Mouse (Mus musculus): Measurements from ENCODE around the gene Opcml. TPM values are rescaled to one million over a fixed set of nuclear protein-coding genes. Genes with fewer than 3 reads are reported as not detected.
A peak's percentile ranks its signal among the peaks of the same experiment; 100 is the strongest.

Opcml gene
- polyA plus RNA-seq, 1 experiment from 2014 or later = 13.5 TPM

DNA sequence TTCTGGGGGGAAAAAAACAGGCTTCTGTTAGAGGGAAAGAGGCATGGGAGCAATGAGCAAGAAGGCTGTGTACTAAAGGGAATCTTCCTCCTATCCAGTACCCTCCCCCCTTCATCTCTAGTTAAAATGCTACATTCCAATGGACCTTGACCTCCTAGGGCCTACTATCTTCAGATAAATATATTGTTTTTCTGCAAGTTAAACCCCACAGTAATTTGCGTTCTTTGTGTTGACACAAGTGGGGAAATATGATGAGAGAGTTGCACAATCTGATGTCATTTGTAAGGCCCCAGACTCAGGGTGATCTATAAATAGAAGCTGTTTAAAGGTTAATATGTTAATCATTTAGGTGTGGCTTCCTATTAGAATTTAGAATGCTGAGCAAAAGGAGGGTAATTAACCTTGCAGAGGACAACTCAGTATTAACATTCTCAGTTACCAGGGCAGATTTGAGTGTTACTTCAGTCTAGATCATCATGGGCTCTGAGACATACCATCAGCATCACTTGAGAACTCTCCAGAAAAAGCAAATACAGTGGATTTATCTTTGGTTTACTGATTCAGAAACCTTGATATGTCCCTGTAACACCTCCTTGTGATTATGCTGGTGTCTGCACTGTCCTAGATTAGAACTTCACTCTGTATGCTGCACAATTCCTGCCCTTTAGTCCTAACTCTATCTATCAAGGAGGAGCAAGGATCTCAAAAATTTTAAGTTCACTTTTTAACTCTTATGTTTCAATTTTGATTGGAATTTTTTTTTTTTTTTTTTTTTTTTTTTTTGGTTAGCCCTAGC is 762.0 kb downstream of the Opcml start:
- Histone ChIP-seq H3K36me3 (no peaks in the 10 kb centered on the region), H3K9me3 (no peaks in the 10 kb centered on the region), H3K4me1 (replicated peaks) (0 out of 2 replicates have a peak, but pooled peaks cover 6% of the 10 kb centered on the region), H3K27me3 (no peaks in the 10 kb centered on the region), H3K27ac (replicated peaks) (no peak overlapping the region), H3K4me3 (no peak overlapping the region), H3K9ac (no peak overlapping the region), H3K4me2 (no peak overlapping the region)
- no peak for ATAC-seq (ENCODE audit: low read depth)
- WGBS = 81% methylated on average over 1 of the region's 1 CpGs

DNA sequence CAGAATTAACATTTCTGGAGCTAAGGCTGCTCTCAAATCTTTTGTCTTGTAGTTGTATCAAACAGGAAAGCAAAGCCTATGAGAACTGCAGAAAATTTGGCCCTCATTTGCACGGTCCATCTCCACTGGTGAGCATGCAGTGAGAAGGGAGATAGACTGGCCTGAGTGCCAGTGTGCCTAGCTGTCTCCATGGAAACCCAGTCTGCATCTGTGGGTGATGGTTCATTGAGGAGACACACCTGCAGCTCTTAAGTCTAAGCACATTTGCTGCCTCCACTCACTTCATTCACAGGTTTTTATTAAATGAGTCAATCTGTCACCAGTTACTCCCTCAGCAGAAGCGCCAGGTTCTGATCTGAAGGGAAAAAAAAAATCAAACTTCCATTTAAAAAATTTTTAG is 768.1 kb downstream of the Opcml start:
- H3K4me1 ChIP-seq (replicated peaks) = peaks cover 16% of the 10 kb centered on the region
- 86% methylated on average over 2 of the region's 2 CpGs for WGBS

DNA sequence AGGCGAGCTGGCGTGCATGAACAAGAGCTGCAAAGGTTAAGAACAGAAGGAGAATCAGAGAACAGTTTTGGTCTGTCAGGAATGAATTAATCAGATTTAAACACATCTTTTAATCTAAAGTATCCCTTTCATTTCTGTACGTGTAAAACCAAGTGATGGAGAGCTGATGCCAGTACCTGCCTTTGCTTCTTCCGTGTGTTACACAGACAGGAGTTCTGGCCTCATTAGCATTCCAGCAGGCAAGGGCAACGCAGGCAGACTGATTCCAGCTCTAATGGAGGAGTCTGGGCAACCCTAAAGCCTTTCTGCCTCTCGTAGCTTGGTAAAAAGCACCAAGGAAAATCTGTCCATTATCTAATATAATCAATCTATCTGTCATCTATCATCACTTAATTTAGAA is 771.2 kb downstream of the Opcml start:
- H3K36me3 ChIP-seq = no peaks in the 10 kb centered on the region
- WGBS = 40% methylated on average over 6 of the region's 6 CpGs
- H3K27me3 ChIP-seq = no peaks in the 10 kb centered on the region
- H3K27ac ChIP-seq (replicated peaks) = no peak overlapping the region; the same call in 1 of the 2 replicates
- no peak overlapping the region for H3K4me3 ChIP-seq
- peaks cover 19% of the 10 kb centered on the region for H3K4me1 ChIP-seq (replicated peaks)
- no peak for ATAC-seq (ENCODE audit: low read depth)
- no peak overlapping the region for H3K9ac ChIP-seq
- H3K9me3 ChIP-seq = no peaks in the 10 kb centered on the region
- no peak overlapping the region for H3K4me2 ChIP-seq

More for the DNA sequence above, 768.1 kb downstream of the Opcml start:
- Histone ChIP-seq H3K9me3 (no peaks in the 10 kb centered on the region), H3K36me3 (no peaks in the 10 kb centered on the region), H3K27me3 (no peaks in the 10 kb centered on the region), H3K9ac (no peak overlapping the region), H3K4me3 (no peak overlapping the region), H3K4me2 (no peak overlapping the region), H3K27ac (replicated peaks) (no peak overlapping the region)
- ATAC-seq (ENCODE audit: low read depth) = no peak

DNA sequence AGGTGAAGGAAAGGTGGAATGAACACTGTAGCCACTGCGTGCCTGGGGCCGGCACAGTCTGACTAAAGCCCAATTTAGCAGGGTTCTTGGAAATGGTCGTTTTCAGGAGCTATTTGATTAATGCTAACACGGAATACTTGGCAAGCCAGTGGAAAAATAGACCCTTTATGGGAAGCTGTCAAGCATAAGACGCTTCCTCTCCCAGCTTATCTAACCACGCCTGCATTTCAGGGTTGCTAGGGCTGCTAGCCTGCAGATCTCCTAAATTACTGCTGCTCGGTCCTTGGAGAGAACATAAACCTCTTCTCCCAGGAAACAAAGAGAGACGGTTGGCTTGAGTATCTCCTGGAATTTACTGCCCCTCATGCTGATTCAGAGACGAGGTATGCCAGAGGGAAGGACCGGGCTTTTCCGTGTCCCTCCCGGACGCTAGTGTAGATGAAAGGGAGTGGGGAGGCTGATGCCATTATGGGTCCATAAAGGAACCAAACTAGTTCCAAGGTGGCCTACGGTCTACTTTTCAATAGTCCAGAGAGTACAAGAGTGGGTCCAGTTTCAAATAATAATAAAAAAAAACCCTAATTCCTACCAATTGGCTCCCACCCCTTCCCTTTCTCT is 772.6 kb downstream of the Opcml start:
- Histone ChIP-seq H3K4me1 (replicated peaks) (peaks cover 19% of the 10 kb centered on the region), H3K36me3 (no peaks in the 10 kb centered on the region), H3K4me3 (no peak overlapping the region), H3K27me3 (no peaks in the 10 kb centered on the region), H3K4me2 (peak overlapping the region; percentile 13; the same call in 1 of the 2 replicates), H3K9ac (no peak overlapping the region), H3K27ac (replicated peaks) (peak overlapping the region; percentile 49), H3K9me3 (no peaks in the 10 kb centered on the region)
- WGBS = 13% methylated on average over 14 of the region's 14 CpGs
- ATAC-seq (ENCODE audit: low read depth) = peak; percentile 23; the same call in 1 of the 2 replicates

DNA sequence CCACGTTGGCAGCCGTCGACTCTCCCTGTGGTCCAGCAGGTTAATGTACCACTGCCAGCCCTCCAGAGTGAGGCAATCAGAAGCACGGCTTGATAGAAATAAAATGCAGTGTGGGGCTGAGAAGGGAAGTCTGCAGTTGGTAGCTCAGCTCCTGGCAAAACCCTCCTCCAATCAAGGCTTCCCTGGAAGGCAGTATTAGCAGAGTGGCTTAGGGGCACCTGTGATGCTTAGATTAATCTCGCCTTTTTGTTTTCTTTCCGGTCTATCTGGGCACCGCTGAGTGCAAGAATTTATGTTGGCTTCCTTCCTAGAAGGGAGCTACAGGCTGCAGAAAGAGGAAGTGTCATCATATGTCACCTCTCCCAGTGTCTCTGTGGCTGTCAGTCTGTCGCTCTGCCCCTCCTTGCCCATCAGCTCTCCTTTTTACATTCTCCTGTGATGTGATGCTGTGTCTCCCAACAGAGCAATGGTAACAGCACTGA is 778.5 kb downstream of the Opcml start:
- H3K4me3 ChIP-seq = no peak overlapping the region
- no peak for ATAC-seq (ENCODE audit: low read depth)

DNA sequence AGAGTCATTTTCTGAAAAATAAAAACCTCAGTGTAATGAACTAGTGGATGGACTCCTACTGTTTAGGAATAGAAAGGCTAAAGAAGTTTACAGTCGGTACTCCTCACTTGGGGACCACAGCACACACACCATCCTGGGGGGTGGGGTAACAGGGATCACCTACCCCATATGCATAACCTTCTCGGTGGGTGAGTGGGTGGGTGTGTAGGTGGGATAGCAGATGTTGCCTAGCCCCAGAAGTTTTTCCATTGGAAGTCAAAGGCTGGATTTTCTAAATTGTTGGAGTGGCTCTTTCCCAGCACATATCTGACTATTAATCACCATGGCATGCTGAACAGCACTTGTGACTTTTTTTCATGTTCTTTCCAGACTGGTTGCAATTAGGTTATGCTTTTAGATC is 779.2 kb downstream of the Opcml start:
- Histone ChIP-seq H3K4me3 (no peak overlapping the region), H3K27ac (replicated peaks) (no peak overlapping the region)

More for the DNA sequence above, 778.5 kb downstream of the Opcml start:
- H3K9me3 ChIP-seq = no peaks in the 10 kb centered on the region
- H3K4me1 ChIP-seq (replicated peaks) = peaks cover 35% of the 10 kb centered on the region
- no peak overlapping the region for H3K9ac ChIP-seq
- H3K27ac ChIP-seq (replicated peaks) = peak overlapping the region; percentile 46; the same call in 1 of the 2 replicates
- H3K4me2 ChIP-seq = no peak overlapping the region
- H3K27me3 ChIP-seq = no peaks in the 10 kb centered on the region
- 25% methylated on average over 8 of the region's 8 CpGs for WGBS
- H3K36me3 ChIP-seq = no peaks in the 10 kb centered on the region

DNA sequence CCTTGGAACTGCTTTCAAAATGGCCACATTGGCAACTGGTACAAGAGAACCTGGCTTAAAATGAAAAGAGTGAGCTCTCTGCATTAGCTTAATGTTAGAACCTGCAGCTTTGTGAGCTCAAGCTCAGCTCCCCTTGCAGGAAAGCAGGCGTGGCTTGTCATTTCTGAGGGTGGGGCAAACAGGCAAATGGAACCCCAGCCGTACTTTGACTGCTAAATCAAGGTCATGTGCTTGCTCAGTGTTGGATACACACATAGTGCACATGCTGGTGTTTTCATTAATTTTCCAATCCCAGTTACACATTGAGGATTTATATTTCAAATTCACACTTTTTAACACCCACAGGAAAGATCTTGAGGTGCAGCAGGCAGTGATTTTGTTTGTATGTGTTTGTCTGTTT is 781.1 kb downstream of the Opcml start:
- no peak overlapping the region for H3K4me3 ChIP-seq
- no peak overlapping the region for H3K9ac ChIP-seq
- no peak for ATAC-seq (ENCODE audit: low read depth)
- no peak overlapping the region for H3K4me2 ChIP-seq
- H3K27ac ChIP-seq (replicated peaks) = 0 out of 2 replicates have a peak overlapping the region, but pooled peaks have one; percentile 23
- 66% methylated on average over 2 of the region's 2 CpGs for WGBS
- no peaks in the 10 kb centered on the region for H3K9me3 ChIP-seq
- no peaks in the 10 kb centered on the region for H3K27me3 ChIP-seq
- peaks cover 35% of the 10 kb centered on the region for H3K4me1 ChIP-seq (replicated peaks)
- no peaks in the 10 kb centered on the region for H3K36me3 ChIP-seq

More for the DNA sequence above, 779.2 kb downstream of the Opcml start:
- Histone ChIP-seq H3K27me3 (no peaks in the 10 kb centered on the region), H3K9ac (no peak overlapping the region), H3K4me1 (replicated peaks) (peaks cover 35% of the 10 kb centered on the region), H3K4me2 (no peak overlapping the region), H3K9me3 (no peaks in the 10 kb centered on the region), H3K36me3 (no peaks in the 10 kb centered on the region)
- WGBS = 38% methylated on average over 2 of the region's 2 CpGs
- no peak for ATAC-seq (ENCODE audit: low read depth)

DNA sequence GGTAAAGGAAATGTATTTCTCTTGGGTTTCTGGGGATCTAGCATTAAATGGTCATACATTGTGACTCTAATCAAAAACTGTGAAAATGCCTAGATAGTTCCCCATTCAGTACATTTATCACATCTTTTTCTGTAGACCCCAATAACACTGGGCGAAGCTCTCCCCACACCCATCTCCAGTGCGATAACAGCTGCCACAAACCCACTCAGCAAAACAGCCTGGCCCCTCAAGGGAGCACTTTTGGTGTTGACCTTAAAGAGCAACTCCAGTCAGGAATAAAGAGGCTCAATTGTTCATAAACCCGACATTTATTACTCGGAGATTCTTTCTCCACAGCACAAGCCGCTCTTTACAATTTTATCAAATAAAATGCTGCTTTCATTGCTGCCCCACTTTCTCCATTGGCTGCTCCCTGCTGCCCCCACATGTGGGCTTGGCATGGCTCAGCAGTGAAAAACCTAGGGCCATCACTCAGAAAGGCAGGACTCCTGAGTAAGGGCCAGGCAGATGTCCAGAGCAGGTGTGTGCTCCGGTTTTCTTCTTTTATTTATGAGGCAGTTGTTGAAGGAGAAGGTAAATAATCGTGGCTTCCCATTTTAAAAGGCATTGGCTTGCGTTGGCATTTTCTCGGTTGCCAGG is 781.7 kb downstream of the Opcml start:
- H3K36me3 ChIP-seq = no peaks in the 10 kb centered on the region
- ATAC-seq (ENCODE audit: low read depth) = peak; percentile 54; the same call in 1 of the 2 replicates
- H3K4me3 ChIP-seq = no peak overlapping the region
- 31% methylated on average over 9 of the region's 9 CpGs for WGBS
- peaks cover 35% of the 10 kb centered on the region for H3K4me1 ChIP-seq (replicated peaks)
- no peaks in the 10 kb centered on the region for H3K9me3 ChIP-seq
- H3K9ac ChIP-seq = no peak overlapping the region
- H3K4me2 ChIP-seq = no peak overlapping the region
- H3K27ac ChIP-seq (replicated peaks) = 0 out of 2 replicates have a peak overlapping the region, but pooled peaks have one; percentile 23
- H3K27me3 ChIP-seq = no peaks in the 10 kb centered on the region

DNA sequence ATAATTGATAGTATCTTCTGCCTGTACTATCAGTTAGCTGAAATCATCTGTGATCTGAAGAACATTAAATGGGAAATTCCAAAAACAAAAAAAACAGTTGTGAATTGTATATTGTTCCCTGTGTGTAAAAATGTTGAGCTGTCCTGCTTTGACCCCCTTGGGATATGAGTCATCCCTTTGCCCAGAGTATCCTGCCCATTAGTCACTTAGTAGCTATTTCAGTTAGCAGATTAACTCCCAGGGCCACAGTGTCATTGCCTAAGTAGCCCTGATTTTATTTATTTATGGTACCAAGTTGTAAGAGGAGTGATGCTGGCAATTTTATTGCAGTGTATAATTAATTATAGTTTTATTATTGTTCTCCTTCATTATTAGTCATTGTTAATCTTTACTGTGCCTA is 788.2 kb downstream of the Opcml start:
- Histone ChIP-seq H3K4me3 (no peak overlapping the region), H3K27ac (replicated peaks) (no peak overlapping the region), H3K27me3 (no peaks in the 10 kb centered on the region), H3K9me3 (no peaks in the 10 kb centered on the region), H3K4me2 (no peak overlapping the region), H3K4me1 (replicated peaks) (no peaks in the 10 kb centered on the region), H3K9ac (no peak overlapping the region), H3K36me3 (no peaks in the 10 kb centered on the region)
- no peak for ATAC-seq (ENCODE audit: low read depth)

DNA sequence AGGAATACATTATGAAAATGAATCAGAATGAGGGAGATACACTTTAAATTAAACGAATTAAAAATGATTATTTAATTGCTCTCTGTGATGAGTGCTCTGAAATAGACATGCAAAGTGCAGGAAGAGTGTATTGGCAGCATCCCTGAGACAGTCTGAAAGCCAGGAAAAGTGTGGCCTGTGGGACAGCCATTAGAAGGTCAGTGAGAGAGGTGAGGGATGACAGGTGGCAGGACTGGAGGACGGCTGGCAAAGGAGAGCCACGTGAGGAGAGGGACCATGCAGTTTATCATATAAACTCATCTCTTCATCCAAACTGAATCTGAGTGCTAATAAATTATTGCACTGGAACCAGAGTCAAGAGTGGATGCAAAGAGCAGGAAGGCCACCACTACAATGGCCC is 796.7 kb downstream of the Opcml start:
- 71% methylated on average over 3 of the region's 3 CpGs for WGBS
- no peak overlapping the region for H3K9ac ChIP-seq
- H3K27me3 ChIP-seq = no peaks in the 10 kb centered on the region
- no peak overlapping the region for H3K27ac ChIP-seq (replicated peaks)
- no peak overlapping the region for H3K4me3 ChIP-seq
- no peak for ATAC-seq (ENCODE audit: low read depth)
- no peak overlapping the region for H3K4me2 ChIP-seq
- no peaks in the 10 kb centered on the region for H3K4me1 ChIP-seq (replicated peaks)
- no peaks in the 10 kb centered on the region for H3K36me3 ChIP-seq
- no peaks in the 10 kb centered on the region for H3K9me3 ChIP-seq

DNA sequence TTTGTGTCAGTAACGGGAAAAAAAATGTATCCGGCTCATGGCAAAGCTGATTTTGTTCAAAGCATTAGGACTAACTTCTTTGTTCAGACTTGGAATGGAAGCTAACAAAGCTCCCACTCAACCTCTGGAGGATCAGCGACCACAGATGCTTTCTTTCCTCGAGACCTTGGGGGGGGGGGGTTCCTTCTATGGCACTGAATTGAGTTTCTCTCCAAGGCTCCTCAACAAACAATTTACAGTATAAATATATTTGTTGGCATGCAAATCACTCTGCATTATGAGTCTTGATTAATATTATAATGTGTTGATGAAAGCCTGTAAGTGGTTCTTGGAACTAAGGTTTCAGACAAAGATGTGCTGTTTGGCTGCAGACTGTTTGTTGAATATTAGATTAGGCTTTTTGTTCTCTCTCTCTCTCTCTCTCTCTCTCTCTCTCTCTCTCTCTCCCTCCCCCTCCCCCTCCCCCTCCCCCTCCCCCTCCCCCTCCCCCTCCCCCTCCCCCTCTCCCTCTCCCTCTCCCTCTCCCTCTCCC is 797.3 kb downstream of the Opcml start:
- no peak overlapping the region for H3K4me3 ChIP-seq
- H3K9me3 ChIP-seq = no peaks in the 10 kb centered on the region
- no peaks in the 10 kb centered on the region for H3K4me1 ChIP-seq (replicated peaks)
- no peaks in the 10 kb centered on the region for H3K27me3 ChIP-seq
- 77% methylated on average over 4 of the region's 4 CpGs for WGBS
- ATAC-seq (ENCODE audit: low read depth) = no peak
- no peak overlapping the region for H3K9ac ChIP-seq
- H3K36me3 ChIP-seq = no peaks in the 10 kb centered on the region
- no peak overlapping the region for H3K4me2 ChIP-seq
- H3K27ac ChIP-seq (replicated peaks) = no peak overlapping the region

DNA sequence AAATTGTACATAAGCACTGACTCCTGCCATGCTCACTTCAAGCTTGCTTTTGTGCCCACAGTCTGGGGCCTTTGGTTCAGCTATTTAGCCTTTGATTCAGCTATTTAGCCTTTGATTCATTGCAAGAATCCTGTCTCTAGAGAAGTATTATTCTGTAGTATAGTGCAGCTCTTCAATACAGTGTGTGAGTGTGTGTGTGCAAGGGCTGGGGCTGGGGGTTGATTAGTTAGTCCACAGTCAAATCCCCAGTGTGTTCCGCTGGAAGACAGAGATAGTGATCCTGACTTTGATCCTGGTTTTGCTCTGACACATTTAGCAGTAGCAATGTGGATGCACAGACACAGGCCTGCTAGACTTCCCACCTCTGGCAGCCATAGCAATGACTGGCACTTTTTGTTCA is 797.9 kb downstream of the Opcml start:
- no peaks in the 10 kb centered on the region for H3K9me3 ChIP-seq
- H3K4me3 ChIP-seq = no peak overlapping the region
- no peaks in the 10 kb centered on the region for H3K36me3 ChIP-seq
- no peak overlapping the region for H3K4me2 ChIP-seq
- WGBS = 68% methylated on average over 1 of the region's 1 CpGs
- H3K9ac ChIP-seq = no peak overlapping the region
- no peaks in the 10 kb centered on the region for H3K4me1 ChIP-seq (replicated peaks)
- ATAC-seq (ENCODE audit: low read depth) = no peak
- H3K27ac ChIP-seq (replicated peaks) = peak overlapping the region; percentile 34; the same call in 1 of the 2 replicates
- no peaks in the 10 kb centered on the region for H3K27me3 ChIP-seq

Measured in neural tube, embryonic 13.5 days (tissue).